Mouse (Mus musculus): Measurements from ENCODE around the gene Olfr1123. TPM values are rescaled to one million over a fixed set of nuclear protein-coding genes. Genes with fewer than 3 reads are reported as not detected.

Gene Olfr1123
- polyA plus RNA-seq (2021; fragmentation: Nextera tagmentation) = not detected in 2 replicates
- long read RNA-seq, experiment 1 = 0 reads
- long read RNA-seq, experiment 2 = 0 reads

DNA sequence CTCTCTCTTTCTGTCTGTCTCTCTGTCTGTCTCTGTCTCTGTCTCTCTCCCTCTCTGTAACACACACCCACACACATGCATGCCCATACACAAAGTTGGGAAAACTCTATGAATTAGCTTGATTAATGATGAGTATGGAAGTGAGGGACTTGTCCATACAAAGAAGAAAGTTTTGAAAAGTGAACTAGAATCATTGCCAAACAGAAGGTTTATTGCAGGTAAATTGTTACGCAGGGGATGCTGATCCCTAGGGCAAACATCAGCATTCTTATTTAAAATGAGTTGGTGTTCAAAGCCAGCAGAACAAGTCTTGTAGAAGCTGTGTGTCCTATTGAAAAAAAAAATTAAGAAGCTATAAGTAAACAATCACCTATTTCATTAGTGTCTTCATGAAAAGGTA lies at the start of gene Olfr1123:
TSS of gene Olfr1123 (plus strand) at position 301 of the 400 bp plus-strand sequence.

DNA sequence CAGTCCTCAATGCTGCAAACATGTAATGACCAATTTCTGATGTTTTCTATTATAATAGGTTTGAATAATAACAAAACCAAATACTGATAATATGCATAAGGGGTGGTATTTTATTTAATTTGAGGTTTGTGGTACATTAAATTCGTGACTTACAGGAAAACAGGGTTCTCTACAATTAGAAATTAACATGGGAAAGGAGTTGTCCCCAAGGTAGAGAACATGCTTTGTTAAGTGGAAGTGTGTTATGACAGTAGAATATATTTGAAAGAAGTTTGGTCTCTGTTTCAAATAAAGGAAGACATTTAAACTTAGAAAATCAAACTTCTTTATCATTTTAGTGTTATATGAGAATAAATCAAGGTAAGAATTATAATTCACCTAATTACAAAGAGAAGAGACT lies 46.8 kb upstream of the Olfr1123 start, which contains the start of gene Olfr1121:
TSS of gene Olfr1121 (plus strand) at position 301 of the 400 bp plus-strand sequence.

GRCm38 (mm10) chr2:87385549-87385948 lies 30.9 kb upstream of the Olfr1123 start, which contains the start of gene Olfr1122:
Olfr1122 (plus strand) TSS chr2:87385849.

DNA sequence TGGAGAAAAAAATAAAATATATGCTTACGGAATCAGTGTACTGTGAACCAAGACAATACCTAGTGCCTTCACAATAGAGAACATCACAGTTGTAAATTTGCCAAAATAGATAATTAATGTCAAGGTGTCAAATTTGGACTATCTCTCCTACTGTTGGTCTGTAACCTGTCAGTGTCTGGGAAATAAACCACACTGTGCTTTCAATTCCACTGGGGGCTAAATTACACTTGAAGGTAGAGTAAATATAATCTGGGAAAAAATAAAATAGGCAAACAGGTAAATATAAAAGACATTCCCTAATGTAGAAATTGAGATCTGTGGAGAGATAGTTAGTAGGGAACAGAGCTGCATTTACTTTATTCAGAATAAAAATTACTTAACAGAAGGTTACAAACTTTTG lies 13.5 kb downstream of the Olfr1123 start, which contains the start of gene Olfr1124:
TSS of gene Olfr1124 (plus strand) at position 301 of the 400 bp plus-strand sequence.

DNA sequence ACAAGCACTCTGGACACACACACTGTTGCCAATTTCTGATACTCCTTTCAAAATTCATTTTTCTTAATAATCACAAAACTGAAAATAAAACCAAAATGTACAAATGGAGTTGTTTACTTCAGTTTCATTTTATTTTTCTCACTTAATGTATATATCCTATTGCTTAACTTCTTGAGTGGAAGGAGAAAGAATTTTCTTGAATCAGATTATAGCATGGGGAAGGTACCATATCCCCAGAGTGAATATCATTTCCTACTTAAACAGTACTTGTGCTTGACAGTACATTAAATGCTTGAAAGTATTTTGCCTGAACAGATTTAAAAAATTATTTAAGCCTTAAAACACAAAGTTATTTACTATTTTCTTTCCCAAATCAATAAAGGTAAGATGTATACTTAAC lies 37.2 kb downstream of the Olfr1123 start, which contains the start of gene Olfr1126:
TSS of gene Olfr1126 (plus strand) at position 301 of the 400 bp plus-strand sequence.

Other genes with a start within 250 kb of the Olfr1123 start
- not detected in 2 replicates for gene Olfr1112, start 228.8 kb upstream of the Olfr1123 start, polyA plus RNA-seq (2021; fragmentation: Nextera tagmentation)
- gene Olfr1113, start 207.7 kb upstream of the Olfr1123 start, polyA plus RNA-seq (2021; fragmentation: Nextera tagmentation) = not detected in 2 replicates
- not detected in 2 replicates for gene Olfr1115, start 168.6 kb upstream of the Olfr1123 start, polyA plus RNA-seq (2021; fragmentation: Nextera tagmentation)
- gene Olfr1116, start 149.1 kb upstream of the Olfr1123 start, polyA plus RNA-seq (2021; fragmentation: Nextera tagmentation) = not detected in 2 replicates
- gene Olfr1118, start 109.1 kb upstream of the Olfr1123 start, polyA plus RNA-seq (2021; fragmentation: Nextera tagmentation) = not detected in 2 replicates
- not detected in 2 replicates for gene Olfr1120, start 61.8 kb upstream of the Olfr1123 start, polyA plus RNA-seq (2021; fragmentation: Nextera tagmentation)
- gene Olfr1121, start 46.7 kb upstream of the Olfr1123 start, polyA plus RNA-seq (2021; fragmentation: Nextera tagmentation) = not detected in 2 replicates
- not detected in 2 replicates for gene Olfr1122, start 30.8 kb upstream of the Olfr1123 start, polyA plus RNA-seq (2021; fragmentation: Nextera tagmentation)
- 0.09 and 0.18 TPM in 2 replicates for gene Olfr1124, start 13.6 kb downstream of the Olfr1123 start, polyA plus RNA-seq (2021; fragmentation: Nextera tagmentation)
- not detected in 2 replicates for gene Olfr1126, start 37.3 kb downstream of the Olfr1123 start, polyA plus RNA-seq (2021; fragmentation: Nextera tagmentation)
- not detected in 2 replicates for gene Pramel7, start 80.5 kb downstream of the Olfr1123 start, polyA plus RNA-seq (2021; fragmentation: Nextera tagmentation)
- not detected in 2 replicates for gene Pramel6, start 89.9 kb downstream of the Olfr1123 start, polyA plus RNA-seq (2021; fragmentation: Nextera tagmentation)
- gene Olfr153, start 115.2 kb downstream of the Olfr1123 start, polyA plus RNA-seq (2021; fragmentation: Nextera tagmentation) = not detected in 2 replicates
- gene Olfr1128, start 128.9 kb downstream of the Olfr1123 start, polyA plus RNA-seq (2021; fragmentation: Nextera tagmentation) = not detected in 2 replicates
- not detected in 2 replicates for gene Olfr1129, start 157.3 kb downstream of the Olfr1123 start, polyA plus RNA-seq (2021; fragmentation: Nextera tagmentation)
- not detected in 2 replicates for gene Olfr1130, start 189.6 kb downstream of the Olfr1123 start, polyA plus RNA-seq (2021; fragmentation: Nextera tagmentation)
- gene Olfr1131, start 210.5 kb downstream of the Olfr1123 start, polyA plus RNA-seq (2021; fragmentation: Nextera tagmentation) = not detected in 2 replicates
- gene Olfr1132, start 220.9 kb downstream of the Olfr1123 start, polyA plus RNA-seq (2021; fragmentation: Nextera tagmentation) = not detected in 2 replicates
- gene Olfr1133, start 230.7 kb downstream of the Olfr1123 start, polyA plus RNA-seq (2021; fragmentation: Nextera tagmentation) = not detected in 2 replicates
- gene Olfr1134, start 241.8 kb downstream of the Olfr1123 start, polyA plus RNA-seq (2021; fragmentation: Nextera tagmentation) = not detected in 2 replicates